Mouse (Mus musculus): Measurements from ENCODE around the gene Mogat2.

- TF ChIP-seq CTCF (IDR thresholded peaks at IDR 0.05): peak; percentile 43
- TF ChIP-seq EP300 (IDR thresholded peaks at IDR 0.05): no peak
These were observed 23.5 kb upstream of the Mogat2 start for GRCm38 (mm10) chr7:99261900-99262299.
